Mouse (Mus musculus) left cerebral cortex, postnatal 4 days (tissue): Measurements from ENCODE around the gene Acsm4. TPM values are rescaled to one million over a fixed set of nuclear protein-coding genes. Genes with fewer than 3 reads are reported as not detected.
"Not testable (repeated sequence)": the region's sequence is repeated elsewhere in the genome, so short reads cannot be mapped to it uniquely, and the experiment has no call there.

Experiments
- DNase-seq: peaks from one replicate; pipeline ENCODE4 v3.0.0-alpha.2; 2022
- intact Hi-C: fragments of 180-260 bp; cut with DNase I; formaldehyde crosslinking; loops from one replicate; pipeline ENCODE4 v1.15.1; 2025
- total RNA-seq, 2 experiments: library from RNA; stranded (reverse); gene quantifications; 2 replicates each; pipeline ENCODE4 v1.2.3; 2021

Acsm4 gene
- total RNA-seq: not detected

- no peak for DNase-seq
- intact Hi-C loops: no loop called here
Measured at GRCm38 (mm10) chr7:119689726-119690125, at the start of gene Acsm4. Gene Acsm4, plus strand, starts transcription at chr7:119690026.

GRCm38 (mm10) chr7:119642307-119642706 is 47.5 kb upstream of the Acsm4 start:
- intact Hi-C loops: no loop called here
- DNase-seq: no peak

DNA sequence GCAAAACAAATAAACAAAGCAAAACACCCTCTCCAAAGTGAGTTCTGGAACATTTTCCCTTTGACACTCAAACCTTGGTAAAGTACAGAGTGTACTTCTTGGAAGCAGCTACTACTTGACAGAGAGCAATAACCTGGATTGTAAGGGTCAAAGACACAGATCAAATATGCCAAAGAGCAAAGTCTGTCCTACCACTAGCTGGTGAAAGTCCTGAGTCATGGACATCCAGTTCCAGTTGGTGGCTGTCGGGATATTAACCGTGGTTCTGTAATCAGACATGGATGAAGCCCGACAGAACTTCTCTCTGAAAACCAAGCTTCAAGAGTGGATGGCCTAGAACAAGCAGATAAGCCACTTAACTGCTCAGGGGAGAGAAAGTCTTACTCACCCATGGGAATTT is 21.9 kb upstream of the Acsm4 start:
- intact Hi-C loops: no loop called here

GRCm38 (mm10) chr7:119670395-119670794 is 19.4 kb upstream of the Acsm4 start:
- intact Hi-C loops: no loop called here
- no peak for DNase-seq

More for the DNA sequence above, 21.9 kb upstream of the Acsm4 start:
- DNase-seq: no peak

GRCm38 (mm10) chr7:119670925-119671324 is 18.9 kb upstream of the Acsm4 start:
- intact Hi-C loops: no loop called here
- DNase-seq: peak; percentile 15

DNA sequence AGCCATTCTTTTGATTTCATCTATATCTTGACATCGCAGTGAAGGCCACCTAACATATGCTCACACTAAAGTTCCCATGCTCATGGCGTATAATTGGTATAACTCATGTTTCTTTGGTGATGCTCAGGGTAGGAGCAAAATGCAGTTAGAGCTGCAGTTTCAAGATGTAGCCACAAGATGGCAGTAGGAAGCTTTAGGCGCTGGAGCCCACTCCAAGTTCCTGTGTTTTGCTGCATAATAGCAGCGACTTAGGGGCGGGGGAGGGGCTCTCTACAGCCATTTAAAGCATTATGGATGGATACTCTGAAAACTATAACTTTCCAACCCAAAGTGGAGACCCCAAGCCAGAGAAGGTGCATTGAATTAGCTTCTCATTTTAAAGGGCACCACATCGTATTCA is 16.4 kb upstream of the Acsm4 start:
- intact Hi-C loops: no loop called here
- DNase-seq: peak; percentile 7

- no peak for DNase-seq
- intact Hi-C loops: no loop called here
Measured at GRCm38 (mm10) chr7:119680107-119680506, 9.7 kb upstream of the Acsm4 start.

DNA sequence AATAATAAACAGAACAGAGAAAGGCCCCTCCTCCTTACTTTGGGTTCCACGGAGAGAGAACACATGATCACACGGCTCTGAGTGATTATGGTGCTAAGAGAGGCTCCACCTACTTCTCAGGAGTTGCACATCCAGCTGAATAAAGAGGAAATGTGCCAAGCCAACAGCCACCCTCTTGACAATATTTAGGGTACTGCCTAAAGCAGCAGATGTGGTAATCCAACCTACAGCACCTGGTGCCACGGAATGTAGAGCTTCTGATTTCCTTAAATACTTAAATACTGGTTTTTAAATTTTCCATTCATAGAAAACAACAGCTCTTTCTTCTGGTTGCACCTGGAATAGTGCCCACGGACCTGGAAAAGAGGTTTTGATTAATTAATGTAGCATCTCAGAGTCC is 7.1 kb upstream of the Acsm4 start:
- intact Hi-C loops: no loop called here

GRCm38 (mm10) chr7:119692302-119692701 is 2.5 kb downstream of the Acsm4 start:
- no peak for DNase-seq
- intact Hi-C loops: no loop called here

More for the DNA sequence above, 7.1 kb upstream of the Acsm4 start:
- DNase-seq: no peak

DNA sequence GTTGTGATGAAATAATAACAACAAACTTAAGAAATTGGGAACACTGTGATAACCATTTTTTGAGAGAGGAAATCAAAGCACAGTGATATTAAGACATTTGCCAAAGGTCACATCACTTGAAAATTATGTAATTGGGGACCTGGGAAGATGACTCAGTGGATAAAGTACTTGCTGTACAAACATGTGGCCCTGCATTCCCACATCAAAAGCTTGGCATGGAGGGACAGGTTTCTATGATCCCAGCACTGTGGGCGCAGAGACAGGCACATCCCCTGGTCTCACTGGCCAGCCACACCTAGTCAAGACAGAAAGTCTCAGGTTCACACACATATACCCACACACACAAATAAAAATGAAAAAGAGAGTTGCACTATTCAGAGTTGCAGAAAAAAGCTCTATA is 5.1 kb downstream of the Acsm4 start:
- DNase-seq: no peak
- intact Hi-C loops: no loop called here

DNA sequence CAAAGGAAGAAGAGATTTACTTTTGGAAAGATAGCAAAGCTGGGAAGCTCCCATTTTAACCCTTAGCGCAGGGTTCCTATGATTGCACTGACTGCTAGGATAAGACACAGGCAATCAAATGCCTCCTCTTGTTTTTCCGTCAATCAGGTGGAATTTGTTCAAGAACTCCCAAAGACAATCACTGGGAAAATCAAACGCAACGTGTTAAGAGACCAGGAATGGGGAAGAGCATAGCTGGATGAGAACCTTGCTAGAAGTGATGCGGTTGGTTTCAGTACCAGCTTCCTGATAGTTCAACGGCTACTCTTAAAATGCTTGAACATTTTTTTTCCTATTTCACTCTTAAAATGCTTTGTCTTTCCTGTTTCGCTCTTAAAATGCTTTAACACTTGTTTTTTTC is 24.3 kb downstream of the Acsm4 start:
- DNase-seq: no peak
- intact Hi-C loops: no loop called here

- intact Hi-C loops: no loop called here
- peak; percentile 96 for DNase-seq
Measured at GRCm38 (mm10) chr7:119720253-119720946, 30.6 kb downstream of the Acsm4 start, which contains the start of gene Thumpd1. Gene Thumpd1, minus strand, starts transcription at chr7:119720798.

DNA sequence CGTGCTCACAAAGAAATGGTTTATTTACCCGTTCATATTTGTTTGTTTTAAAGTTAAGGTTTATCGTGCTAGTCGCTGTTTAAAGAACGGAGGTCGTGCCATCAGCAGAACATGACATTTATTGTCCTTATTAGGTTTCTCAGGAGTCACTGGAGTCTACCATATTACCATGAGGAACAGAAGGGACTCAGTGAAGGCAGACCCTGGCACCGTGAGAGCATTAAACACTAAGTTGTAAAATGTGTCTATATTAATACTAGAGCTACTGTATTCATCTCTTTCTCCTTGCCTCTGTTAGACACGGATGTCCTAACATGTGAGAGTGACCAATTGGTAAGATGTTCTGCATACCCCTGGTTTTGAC is 31.1 kb downstream of the Acsm4 start:
- intact Hi-C loops: no loop called here
- peak; percentile 14 for DNase-seq

DNA sequence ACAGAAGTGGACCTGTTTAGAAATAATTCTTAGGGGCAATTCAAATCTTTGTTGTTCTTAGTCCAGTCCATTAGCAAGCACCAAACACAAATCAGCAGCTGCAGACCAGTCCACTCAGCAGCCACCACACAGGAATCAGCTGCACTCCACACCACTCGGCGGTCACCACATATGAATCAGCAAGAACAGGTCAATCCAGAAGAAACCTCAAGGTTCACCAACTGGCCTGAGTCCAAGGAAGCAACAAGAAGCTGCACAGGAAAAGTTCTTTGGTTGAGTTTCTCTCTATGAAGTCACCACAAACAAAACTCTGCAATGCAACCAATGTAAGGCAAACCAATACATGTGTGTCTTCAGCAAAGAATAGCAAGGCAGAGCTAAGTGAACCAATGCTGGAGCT is 37.8 kb downstream of the Acsm4 start:
- no peak for DNase-seq
- intact Hi-C loops: no loop called here

GRCm38 (mm10) chr7:119731262-119731661 is 41.4 kb downstream of the Acsm4 start:
- intact Hi-C loops, DNase-seq: not testable (repeated sequence)

DNA sequence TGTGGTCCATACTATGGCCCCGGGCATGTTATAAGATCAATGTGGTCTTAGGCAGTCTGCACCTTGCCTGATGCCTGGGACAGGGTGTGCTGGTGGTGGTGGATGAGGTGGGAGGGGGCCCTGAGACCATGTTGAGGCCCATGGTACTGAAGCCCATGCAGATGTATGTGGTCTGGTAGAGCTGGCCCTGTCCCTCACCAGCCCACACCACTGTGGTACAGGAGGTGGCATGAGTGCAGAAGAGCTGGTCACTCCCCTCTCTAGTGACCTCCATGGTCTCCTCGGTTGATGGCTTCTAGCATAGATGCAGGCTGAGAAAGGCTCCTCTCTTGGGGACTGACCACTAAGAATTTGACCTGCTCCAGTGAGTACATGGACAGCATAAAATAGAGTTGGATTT is 49.1 kb downstream of the Acsm4 start:
- intact Hi-C loops: no loop called here
- DNase-seq: no peak

- DNase-seq, intact Hi-C loops: not testable (repeated sequence)
Measured at GRCm38 (mm10) chr7:119739798-119740468, 50.1 kb downstream of the Acsm4 start.

DNA sequence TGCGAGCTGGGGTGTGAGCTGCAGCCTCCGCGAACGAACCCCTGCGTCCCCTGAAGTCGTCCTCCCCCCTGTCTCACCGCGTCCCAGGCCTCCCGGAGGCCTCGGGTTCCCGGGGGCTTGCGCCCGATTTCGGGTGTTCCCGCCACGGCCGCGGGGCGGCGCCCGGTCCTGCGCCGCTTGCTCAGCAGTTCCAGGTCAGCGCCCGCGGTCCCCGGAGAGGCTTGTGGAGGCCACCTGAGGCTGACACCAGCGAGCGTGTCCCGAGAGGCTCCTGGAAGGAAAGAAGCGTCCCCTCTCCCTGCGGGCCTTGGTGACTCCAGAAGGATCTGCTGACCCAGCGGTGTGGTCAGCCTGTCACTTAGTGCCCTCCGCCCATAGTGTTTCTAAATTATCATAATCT is 54.5 kb downstream of the Acsm4 start:
- intact Hi-C loops: no loop called here
- DNase-seq: no peak

DNA sequence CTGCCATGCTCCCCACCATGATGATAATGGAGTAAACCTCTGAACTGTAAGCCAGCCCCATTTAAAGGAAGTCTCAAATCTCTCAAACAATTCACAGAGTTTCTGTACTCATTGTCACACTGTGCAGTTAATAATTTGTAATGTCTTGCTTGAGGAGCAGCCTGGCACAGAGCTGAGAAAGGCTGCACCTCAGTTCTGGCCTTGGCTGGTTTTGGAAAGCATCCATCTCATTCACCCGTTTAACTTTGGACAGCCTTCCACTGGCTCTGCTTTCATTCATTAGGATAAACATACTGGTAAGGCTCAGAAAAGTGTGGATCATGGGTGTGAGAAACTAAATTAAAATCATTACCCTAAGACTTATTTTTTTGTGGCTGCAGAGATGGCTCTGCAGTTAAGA is 56.0 kb downstream of the Acsm4 start:
- intact Hi-C loops: no loop called here
- DNase-seq: no peak

DNA sequence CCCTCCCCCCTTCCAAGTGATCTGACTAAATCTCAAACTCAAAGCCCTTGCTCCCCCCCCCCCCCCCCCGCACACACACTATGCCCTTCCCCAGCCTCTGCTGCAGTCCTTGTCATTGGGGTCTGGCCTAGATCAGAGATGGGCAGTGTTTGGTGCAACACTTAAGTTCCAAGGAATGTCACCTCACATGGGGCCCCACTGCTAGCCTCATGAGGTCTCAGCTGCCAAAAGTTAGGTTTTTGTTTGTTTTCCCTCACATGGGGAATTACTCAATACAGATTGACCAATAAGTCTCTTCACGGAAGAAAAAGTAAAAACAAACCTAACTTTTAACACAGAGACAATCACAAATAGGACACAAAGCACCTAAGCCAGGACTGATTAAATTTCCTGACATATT is 58.9 kb downstream of the Acsm4 start:
- DNase-seq: no peak
- intact Hi-C loops: no loop called here

- intact Hi-C loops: no loop called here
- DNase-seq: no peak
Measured at GRCm38 (mm10) chr7:119749942-119750341, 60.1 kb downstream of the Acsm4 start.

DNA sequence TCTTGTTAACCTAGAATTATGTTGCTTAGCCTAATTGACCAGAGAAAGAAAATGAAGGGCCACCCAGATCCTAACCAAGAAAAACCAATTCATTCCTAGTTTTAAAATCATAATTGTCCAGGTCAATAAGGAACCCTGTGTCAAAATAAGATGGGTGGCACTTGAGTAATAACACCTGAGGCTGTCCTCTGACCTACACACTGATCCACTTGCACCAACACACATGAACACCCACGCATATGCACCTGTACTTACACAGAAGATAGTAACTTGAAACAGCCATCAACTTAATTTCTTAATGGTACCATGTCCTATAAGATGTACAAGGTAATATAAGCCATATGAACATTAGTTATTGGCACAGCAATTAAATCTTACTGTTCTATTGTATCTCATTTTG is 63.9 kb downstream of the Acsm4 start:
- intact Hi-C loops: no loop called here
- DNase-seq: no peak
